Mouse (Mus musculus) hematopoietic stem cell, adult 5-6 weeks (primary cell): ENCODE data around the gene Papolb. TPM values are rescaled to one million over a fixed set of nuclear protein-coding genes. Genes with fewer than 3 reads are reported as not detected.

Source experiments
- ATAC-seq, 2 experiments: fragments of 125-278 bp in 1 of 2; replicated peaks in 1 of 2; 2 replicates each; pipeline ENCODE4 v1.8.0; 2016 to 2017; ENCODE audit warnings: inconsistent platforms in 2 of 2, mild to moderate bottlenecking in 2 of 2, moderate number of reproducible peaks in 2 of 2, low read depth in 1 of 2, moderate TSS enrichment in 1 of 2; ENCODE audit not compliant: low FRiP score in 2 of 2, poor library complexity in 2 of 2, severe bottlenecking in 2 of 2, insufficient read depth in 1 of 2, low TSS enrichment in 1 of 2
- total RNA-seq: library from RNA; stranded (forward); fragments of 172-1452, 232-1000 nt; gene quantifications from 2 replicates; pipeline ENCODE4 v1.2.3, GENCODE M21; 2017

Papolb gene
- total RNA-seq, 1 experiment from 2014 or later = not detected

GRCm38 (mm10) chr5:142486654-142487053 is 43.2 kb downstream of the Papolb start:
- ATAC-seq = no peak

GRCm38 (mm10) chr5:142483581-142483980 is 46.3 kb downstream of the Papolb start:
- no peak for ATAC-seq

- ATAC-seq = 0 out of 4 replicates have a peak, but pooled peaks of 1 of the 2 experiments have one; percentile 29
These were observed 47.4 kb downstream of the Papolb start for GRCm38 (mm10) chr5:142482512-142482911.

- peak; percentile 65 to 85; a peak in 3 of 4 replicates for ATAC-seq
These were observed 50.9 kb downstream of the Papolb start for GRCm38 (mm10) chr5:142478829-142479435.

- no peak for ATAC-seq
These were observed 51.8 kb downstream of the Papolb start for GRCm38 (mm10) chr5:142477866-142478615.

- ATAC-seq = no peak
These were observed 52.5 kb downstream of the Papolb start for GRCm38 (mm10) chr5:142477346-142477745.

Other genes with a start within 250 kb of the Papolb start
- 8.8 and 10.9 TPM in 2 replicates for gene Foxk1, start 128.6 kb downstream of the Papolb start, total RNA-seq
- 2.9 and 13.1 TPM in 2 replicates for gene Ap5z1, start 66.1 kb downstream of the Papolb start, total RNA-seq
- not detected in 2 replicates for gene Radil, start 21.0 kb upstream of the Papolb start, total RNA-seq
- gene Mmd2, start 78.7 kb upstream of the Papolb start, total RNA-seq = not detected in 2 replicates
- gene Wipi2, start 97.6 kb upstream of the Papolb start, total RNA-seq = 44.5 and 53.7 TPM in 2 replicates
- 0.06 TPM in 1 of 2 replicates, not detected in the other for gene Slc29a4, start 162.4 kb upstream of the Papolb start, total RNA-seq